Mouse (Mus musculus) embryonic facial prominence, embryonic 11.5 days (tissue): ENCODE results near the gene Tank. TPM values are rescaled to one million over a fixed set of nuclear protein-coding genes. Genes with fewer than 3 reads are reported as not detected.

Source experiments
- ATAC-seq: fragments of 200-750 bp; cut with Nextera tagmentation; replicated peaks from 2 replicates; pipeline ENCODE4 v1.8.0; 2017; ENCODE audit warnings: low read depth; ENCODE audit not compliant: insufficient number of reproducible peaks, low FRiP score, low TSS enrichment
- DNase-seq: peaks from one replicate; pipeline ENCODE4 v3.0.0-alpha.2; 2015; ENCODE audit warnings: low spot score
- H3K27ac ChIP-seq: fragments of 300-500 bp; sonication (generic); replicated peaks from 2 replicates; pipeline ENCODE4 v1.5.1; 2014; ENCODE audit warnings: mild to moderate bottlenecking, low read depth, low read length, control low read depth
- H3K27me3 ChIP-seq: fragments of 300-500 bp; sonication (generic); 2 replicates; pipeline ENCODE4 v1.6.1; 2014; ENCODE audit warnings: mild to moderate bottlenecking, low read length, moderate library complexity, mixed read lengths; ENCODE audit not compliant: control insufficient read depth, insufficient read depth
- H3K36me3 ChIP-seq: fragments of 300-500 bp; sonication (generic); replicated peaks from 2 replicates; pipeline ENCODE4 v1.6.1; 2014; ENCODE audit warnings: low read depth, mild to moderate bottlenecking, low read length, moderate library complexity, mixed read lengths; ENCODE audit not compliant: control insufficient read depth, insufficient read depth
- H3K4me1 ChIP-seq: fragments of 300-500 bp; sonication (generic); 2 replicates; pipeline ENCODE4 v1.6.1; 2014; ENCODE audit warnings: low read length, mixed read lengths; ENCODE audit not compliant: control insufficient read depth, insufficient read depth
- H3K4me2 ChIP-seq: fragments of 300-500 bp; sonication (generic); 2 replicates; pipeline ENCODE4 v1.6.1; 2014; ENCODE audit warnings: low read depth, mild to moderate bottlenecking, control low read depth, low read length, moderate library complexity
- H3K4me3 ChIP-seq: fragments of 300-500 bp; sonication (generic); 2 replicates; pipeline ENCODE4 v1.5.1; 2014; ENCODE audit warnings: low read depth, low read length, control low read depth
- H3K9ac ChIP-seq: fragments of 300-500 bp; sonication (generic); replicated peaks from 2 replicates; pipeline ENCODE4 v1.6.1; 2014; ENCODE audit warnings: mild to moderate bottlenecking, control low read depth, low read length
- H3K9me3 ChIP-seq: fragments of 300-500 bp; sonication (generic); replicated peaks from 2 replicates; pipeline ENCODE4 v1.6.1; 2016; ENCODE audit warnings: mild to moderate bottlenecking, low read length, inconsistent platforms, mixed read lengths; ENCODE audit not compliant: control insufficient read depth
- WGBS: fragments of 180-500 bp; shearing (Covaris S2); extraction: QIAGEN DNeasy Blood & Tissue Kit; methylation state at CpG from one replicate; pipeline ENCODE4 v1.1.7; 2014; 5-methylcytosine and 5-hydroxymethylcytosine counted together
- polyA plus RNA-seq: library from polyadenylated mRNA; unstranded; fragments of >200 nt; fragmentation: Nextera tagmentation; extraction: Ambion mirVana; gene quantifications from 2 replicates; pipeline ENCODE4 v1.2.1, GENCODE M21; 2014

Tank gene
- polyA plus RNA-seq, 1 experiment from 2014 or later, result 38.8 TPM

DNA sequence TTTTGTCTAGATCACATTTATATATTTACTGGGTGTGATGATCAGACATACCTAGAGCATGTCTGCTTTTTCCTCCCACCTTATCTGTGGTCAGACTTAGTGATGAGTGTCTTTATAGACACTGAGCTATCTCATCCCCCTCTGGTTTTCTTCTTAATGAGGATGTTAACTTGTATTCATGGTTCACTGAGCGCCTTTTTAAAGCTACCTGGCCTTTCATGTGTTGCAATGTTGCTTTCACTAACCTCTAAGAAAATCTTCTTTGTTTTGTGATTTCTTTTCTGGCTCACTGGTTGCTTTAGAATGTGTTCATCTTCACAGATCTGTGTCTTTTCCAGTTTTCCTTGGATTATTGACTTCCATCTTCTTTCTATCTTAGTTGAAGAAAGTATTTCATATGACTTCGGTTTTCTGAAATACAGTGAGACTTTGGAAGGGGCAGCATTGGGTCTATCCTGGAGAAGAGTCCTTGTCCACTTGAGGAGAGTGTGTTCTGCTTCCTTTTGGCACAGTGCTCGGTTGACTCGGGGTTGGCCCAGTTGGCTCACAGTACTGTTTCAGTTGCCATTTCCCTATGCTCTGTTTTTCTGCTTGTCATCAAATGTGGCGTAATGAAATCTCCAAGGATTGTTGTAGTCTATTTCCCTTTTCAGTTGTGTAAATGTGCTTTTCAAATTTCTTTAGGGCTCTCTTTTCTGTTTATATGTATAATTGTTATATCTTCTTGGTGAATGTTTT lies 4.4 kb downstream of the Tank start:
- WGBS, result 92% methylated on average over 5 of the region's 5 CpGs
- no peak for ATAC-seq
- H3K4me2 ChIP-seq, result no peak overlapping the region

DNA sequence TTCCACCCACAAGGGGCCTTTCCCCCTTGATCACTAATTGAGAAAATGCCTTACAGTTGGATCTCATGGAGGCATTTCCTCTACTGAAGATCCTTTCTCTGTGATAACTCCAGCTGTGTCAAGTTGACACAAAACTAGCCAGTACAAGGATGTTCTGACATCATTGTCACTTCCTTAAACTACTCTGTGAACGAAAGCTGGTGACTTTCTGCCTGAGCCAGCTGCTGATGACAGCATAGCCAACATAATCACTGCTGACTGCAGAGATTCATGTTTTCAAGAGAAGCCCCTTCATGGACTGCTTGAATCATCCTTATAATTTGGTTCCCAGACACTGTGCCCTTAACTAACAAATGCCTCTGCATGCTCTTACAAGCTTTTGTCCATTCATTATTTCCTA lies 7.1 kb downstream of the Tank start:
- Histone ChIP-seq H3K4me1 (no peaks in the 10 kb centered on the region), H3K9me3 (no peaks in the 10 kb centered on the region), H3K36me3 (no peaks in the 10 kb centered on the region), H3K27ac (no peak overlapping the region), H3K9ac (no peak overlapping the region), H3K4me2 (no peak overlapping the region), H3K4me3 (no peak overlapping the region), H3K27me3 (no peaks in the 10 kb centered on the region)
- no peak for ATAC-seq
- WGBS, result 83% methylated on average over 1 of the region's 1 CpGs
- DNase-seq, result no peak

More for the DNA sequence above, 4.4 kb downstream of the Tank start:
- H3K9me3 ChIP-seq, result no peaks in the 10 kb centered on the region
- H3K4me3 ChIP-seq, result no peak overlapping the region
- H3K27ac ChIP-seq, result no peak overlapping the region
- H3K4me1 ChIP-seq, result no peaks in the 10 kb centered on the region
- no peak for DNase-seq
- no peak overlapping the region for H3K9ac ChIP-seq
- no peaks in the 10 kb centered on the region for H3K27me3 ChIP-seq
- H3K36me3 ChIP-seq, result no peaks in the 10 kb centered on the region

- Histone ChIP-seq H3K27ac (no peak overlapping the region), H3K27me3 (no peaks in the 10 kb centered on the region), H3K4me3 (no peak overlapping the region), H3K9me3 (no peaks in the 10 kb centered on the region), H3K9ac (no peak overlapping the region), H3K4me1 (no peaks in the 10 kb centered on the region), H3K36me3 (no peaks in the 10 kb centered on the region), H3K4me2 (no peak overlapping the region)
- ATAC-seq (no peak), DNase-seq (no peak)
- 96% methylated on average over 3 of the region's 3 CpGs for WGBS
Measured at GRCm38 (mm10) chr2:61586166-61586565, 7.8 kb downstream of the Tank start.

GRCm38 (mm10) chr2:61590751-61591150 lies 12.4 kb downstream of the Tank start:
- Histone ChIP-seq H3K4me1 (no peaks in the 10 kb centered on the region), H3K27me3 (no peaks in the 10 kb centered on the region), H3K9me3 (no peaks in the 10 kb centered on the region), H3K27ac (no peak overlapping the region), H3K4me2 (no peak overlapping the region), H3K4me3 (no peak overlapping the region), H3K36me3 (no peaks in the 10 kb centered on the region), H3K9ac (no peak overlapping the region)
- DNase-seq, result no peak
- ATAC-seq, result no peak
- WGBS, result 89% methylated on average over 2 of the region's 2 CpGs

DNA sequence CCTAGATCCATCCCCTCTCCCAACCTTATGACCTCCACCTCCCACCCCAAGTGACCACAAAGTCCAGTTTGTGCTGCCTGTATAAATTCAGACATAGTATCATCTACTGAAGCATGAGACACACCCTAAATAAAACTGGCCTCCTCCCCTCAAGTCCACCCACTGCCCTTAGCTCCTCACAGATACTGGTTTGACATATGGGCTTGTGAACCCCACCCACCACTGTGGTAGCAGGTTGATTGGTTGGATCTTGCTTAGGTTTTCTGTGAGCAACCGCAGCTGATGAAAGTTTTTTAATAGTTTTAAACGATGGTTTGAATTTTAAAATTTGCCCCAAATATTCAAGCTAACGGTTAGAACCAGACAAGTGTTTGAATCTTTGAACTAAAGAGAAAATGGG lies 13.7 kb downstream of the Tank start:
- no peak overlapping the region for H3K4me2 ChIP-seq
- no peak overlapping the region for H3K27ac ChIP-seq
- no peak overlapping the region for H3K9ac ChIP-seq
- ATAC-seq (no peak), DNase-seq (no peak)
- no peaks in the 10 kb centered on the region for H3K36me3 ChIP-seq
- no peak overlapping the region for H3K4me3 ChIP-seq
- H3K9me3 ChIP-seq, result no peaks in the 10 kb centered on the region
- H3K4me1 ChIP-seq, result no peaks in the 10 kb centered on the region
- H3K27me3 ChIP-seq, result no peaks in the 10 kb centered on the region
- WGBS, result 94% methylated on average over 3 of the region's 3 CpGs

DNA sequence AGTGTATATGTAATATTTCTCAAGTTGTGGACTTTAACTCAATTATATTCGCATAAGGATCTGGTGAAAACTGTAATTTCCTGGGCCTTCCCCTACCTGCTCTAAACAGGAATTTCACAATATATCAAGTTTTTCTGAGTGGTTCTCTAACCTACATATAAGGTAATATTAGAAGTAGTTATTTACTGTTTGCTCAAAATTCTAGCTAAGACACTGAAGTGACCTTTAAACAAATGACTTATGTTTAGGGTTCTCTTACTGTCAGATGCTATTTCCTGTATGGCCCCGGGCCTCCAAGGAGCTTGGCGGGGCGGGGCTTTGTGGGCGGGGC lies 14.3 kb downstream of the Tank start:
- H3K4me3 ChIP-seq, result peak overlapping the region; percentile 84
- H3K4me2 ChIP-seq, result peak overlapping the region; percentile 65; the same call in 1 of the 2 replicates
- H3K27me3 ChIP-seq, result no peaks in the 10 kb centered on the region
- no peaks in the 10 kb centered on the region for H3K4me1 ChIP-seq
- peak overlapping the region; percentile 86; the same call in 1 of the 2 replicates for H3K9ac ChIP-seq
- ATAC-seq, result no peak; the same call in 1 of the 2 replicates
- no peaks in the 10 kb centered on the region for H3K9me3 ChIP-seq
- H3K27ac ChIP-seq, result no peak overlapping the region; the same call in 1 of the 2 replicates
- no peak for DNase-seq
- no peaks in the 10 kb centered on the region for H3K36me3 ChIP-seq
- 15% methylated on average over 5 of the region's 5 CpGs for WGBS

GRCm38 (mm10) chr2:61593030-61593811 lies 14.8 kb downstream of the Tank start:
- peak overlapping the region; percentile 84 for H3K4me3 ChIP-seq
- ATAC-seq, result peak; percentile 96
- H3K4me1 ChIP-seq, result no peaks in the 10 kb centered on the region
- H3K9me3 ChIP-seq, result no peaks in the 10 kb centered on the region
- no peaks in the 10 kb centered on the region for H3K27me3 ChIP-seq
- DNase-seq, result peak; percentile 93
- H3K4me2 ChIP-seq, result peak overlapping the region; percentile 65
- H3K27ac ChIP-seq, result peak overlapping the region; percentile 78
- H3K9ac ChIP-seq, result peak overlapping the region; percentile 86
- no peaks in the 10 kb centered on the region for H3K36me3 ChIP-seq
- WGBS, result under 1% methylated on average over 62 of the region's 62 CpGs

GRCm38 (mm10) chr2:61593871-61594304 lies 15.5 kb downstream of the Tank start:
- Histone ChIP-seq H3K4me3 (peak overlapping the region; percentile 84), H3K4me1 (no peaks in the 10 kb centered on the region), H3K27ac (no peak overlapping the region), H3K27me3 (no peaks in the 10 kb centered on the region), H3K9me3 (no peaks in the 10 kb centered on the region), H3K4me2 (peak overlapping the region; percentile 65), H3K9ac (peak overlapping the region; percentile 86), H3K36me3 (no peaks in the 10 kb centered on the region)
- DNase-seq, result peak; percentile 30
- WGBS, result 5% methylated on average over 12 of the region's 12 CpGs
- no peak for ATAC-seq
